Mouse (Mus musculus) heart, adult 2 months (tissue): ENCODE measurements around the gene Hoxb8. TPM values are rescaled to one million over a fixed set of nuclear protein-coding genes. Genes with fewer than 3 reads are reported as not detected.

ENCODE experiments used
- DNase-seq, 2 experiments: peaks; one replicate each; pipeline ENCODE4 v3.0.0; 2021
- H3K27ac ChIP-seq: fragments of 200-600 bp; 2 replicates; pipeline ENCODE4 v1.8.1; 2022
- H3K27me3 ChIP-seq: fragments of 200-500 bp; 2 replicates; pipeline ENCODE4 v1.6.1; 2012; ENCODE audit warnings: mild to moderate bottlenecking, low read length, inconsistent platforms, mixed read lengths; ENCODE audit not compliant: control insufficient read depth, insufficient read depth
- H3K36me3 ChIP-seq: fragments of 200-500 bp; 2 replicates; pipeline ENCODE4 v1.6.1; 2012; ENCODE audit warnings: low read length, inconsistent platforms; ENCODE audit not compliant: control insufficient read depth, insufficient read depth
- H3K4me1 ChIP-seq: fragments of 200-500 bp; 2 replicates; pipeline ENCODE4 v1.6.1; 2011; ENCODE audit warnings: low read length; ENCODE audit not compliant: control insufficient read depth, insufficient read depth
- H3K4me3 ChIP-seq: fragments of 200-600 bp; 2 replicates; pipeline ENCODE4 v1.8.1; 2022
- H3K79me2 ChIP-seq: fragments of 200-500 bp; replicated peaks from 2 replicates; pipeline ENCODE4 v1.6.1; 2012; ENCODE audit warnings: mild to moderate bottlenecking, inconsistent platforms, low read length, moderate library complexity, mixed read lengths; ENCODE audit not compliant: control insufficient read depth, insufficient read depth
- H3K9ac ChIP-seq: fragments of 200-500 bp; 2 replicates; pipeline ENCODE4 v1.6.1; 2012; ENCODE audit warnings: low read depth, mild to moderate bottlenecking, control low read depth, inconsistent platforms, low read length, mixed read lengths
- CTCF ChIP-seq: fragments of 200-600 bp; IDR thresholded peaks from 2 replicates; pipeline ENCODE4 v1.8.1; 2022; ENCODE audit warnings: antibody characterized with exemption, mild to moderate bottlenecking, moderate library complexity
- EP300 ChIP-seq: fragments of 200-500 bp; IDR thresholded peaks from 2 replicates; pipeline ENCODE4 v1.6.1; 2011; ENCODE audit warnings: low read depth, low read length, control low read depth; ENCODE audit not compliant: insufficient read depth
- POLR2A ChIP-seq: fragments of 200-500 bp; IDR thresholded peaks from 2 replicates; pipeline ENCODE4 v1.6.1; 2011; ENCODE audit warnings: mild to moderate bottlenecking, low read depth, low read length, control low read depth; ENCODE audit not compliant: insufficient read depth
- WGBS: fragments of 180-500 bp; shearing (Covaris S2); methylation state at CpG from one replicate; pipeline ENCODE4 v1.1.7; 2018; 5-methylcytosine and 5-hydroxymethylcytosine counted together
- intact Hi-C: fragments of 180-260 bp; cut with DNase I; formaldehyde crosslinking; loops from one replicate; pipeline ENCODE4 v1.15.1; 2025
- polyA plus RNA-seq: library from polyadenylated mRNA; depleted of rRNA; stranded (reverse); fragments of >200 nt; gene quantifications from 2 replicates; pipeline ENCODE4 v1.2.3, GENCODE M21; 2012
- total RNA-seq, 2 experiments: library from RNA; stranded (reverse); gene quantifications; 2 replicates each; pipeline ENCODE4 v1.2.3; 2021

The Hoxb8 gene
- total and polyA plus RNA-seq, 3 experiments: not detected

- no peak for DNase-seq
- no peaks in the 10 kb centered on the region for H3K79me2 ChIP-seq
- no peak overlapping the region for H3K27ac ChIP-seq
- intact Hi-C loops: no loop called here
- H3K36me3 ChIP-seq: no peaks in the 10 kb centered on the region
- WGBS: 7% methylated on average over 1 of the region's 1 CpGs
- no peaks in the 10 kb centered on the region for H3K4me1 ChIP-seq
- H3K4me3 ChIP-seq: no peak overlapping the region
- no peak overlapping the region for H3K9ac ChIP-seq
- no peak for TF ChIP-seq CTCF
- peaks cover 26% of the 10 kb centered on the region for H3K27me3 ChIP-seq
Measured at GRCm38 (mm10) chr11:96259511-96259910, 22.2 kb upstream of the Hoxb8 start.

- Histone ChIP-seq H3K79me2 (no peaks in the 10 kb centered on the region), H3K36me3 (no peaks in the 10 kb centered on the region), H3K27me3 (peaks cover 29% of the 10 kb centered on the region), H3K9ac (no peak overlapping the region), H3K4me1 (no peaks in the 10 kb centered on the region), H3K4me3 (no peak overlapping the region), H3K27ac (no peak overlapping the region)
- TF ChIP-seq CTCF (no peak), POLR2A (no peak), EP300 (no peak)
- intact Hi-C loops: no loop called here
- WGBS: 9% methylated on average over 23 of the region's 23 CpGs
- no peak for DNase-seq
Measured at GRCm38 (mm10) chr11:96260310-96260970, 21.3 kb upstream of the Hoxb8 start.

GRCm38 (mm10) chr11:96261323-96261890 is 20.3 kb upstream of the Hoxb8 start:
- WGBS: 3% methylated on average over 24 of the region's 24 CpGs
- peak; percentile 48 to 63 for DNase-seq

GRCm38 (mm10) chr11:96262262-96262830 is 19.4 kb upstream of the Hoxb8 start:
- H3K4me3 ChIP-seq: no peak overlapping the region
- H3K9ac ChIP-seq: no peak overlapping the region
- H3K27ac ChIP-seq: no peak overlapping the region
- no peak for DNase-seq
- H3K27me3 ChIP-seq: peaks cover 33% of the 10 kb centered on the region
- intact Hi-C loops: no loop called here
- H3K79me2 ChIP-seq: no peaks in the 10 kb centered on the region
- WGBS: 14% methylated on average over 6 of the region's 6 CpGs
- no peaks in the 10 kb centered on the region for H3K4me1 ChIP-seq
- H3K36me3 ChIP-seq: no peaks in the 10 kb centered on the region
- TF ChIP-seq CTCF: no peak
- TF ChIP-seq POLR2A: no peak
- TF ChIP-seq EP300: no peak

More at GRCm38 (mm10) chr11:96261323-96261890, 20.3 kb upstream of the Hoxb8 start:
- intact Hi-C loops: no loop called here
- Histone ChIP-seq H3K27ac (no peak overlapping the region), H3K79me2 (no peaks in the 10 kb centered on the region), H3K4me1 (no peaks in the 10 kb centered on the region), H3K9ac (no peak overlapping the region), H3K4me3 (no peak overlapping the region), H3K27me3 (peaks cover 32% of the 10 kb centered on the region), H3K36me3 (no peaks in the 10 kb centered on the region)
- TF ChIP-seq POLR2A (no peak), EP300 (no peak), CTCF (peak; percentile 77)

GRCm38 (mm10) chr11:96263636-96264389 is 17.9 kb upstream of the Hoxb8 start:
- Histone ChIP-seq H3K4me3 (no peak overlapping the region), H3K27me3 (peaks cover 33% of the 10 kb centered on the region), H3K4me1 (no peaks in the 10 kb centered on the region), H3K79me2 (no peaks in the 10 kb centered on the region), H3K27ac (no peak overlapping the region), H3K36me3 (no peaks in the 10 kb centered on the region), H3K9ac (no peak overlapping the region)
- TF ChIP-seq CTCF (no peak), POLR2A (no peak), EP300 (no peak)
- no peak for DNase-seq
- intact Hi-C loops: no loop called here
- 2% methylated on average over 33 of the region's 33 CpGs for WGBS
